Mouse (Mus musculus) G1E (cell line): ENCODE measurements at regions not wholly inside any gene's neighbourhood (a gene's known extent, or its start where the extent isn't known, plus 50 kb on each side); places are given as distances from the start of the nearest gene placed in this dataset.

ENCODE experiments used
- CTCF ChIP-seq: IDR thresholded peaks from 2 replicates; pipeline ENCODE4 v1.5.1; 2012; ENCODE audit warnings: low read depth, low read length, inconsistent platforms, mixed read lengths
- GATA1 ChIP-seq: IDR thresholded peaks from 2 replicates; pipeline ENCODE4 v1.6.1; 2012; ENCODE audit warnings: borderline replicate concordance, low read length, inconsistent platforms, mixed read lengths
- TAL1 ChIP-seq: conservative IDR thresholded peaks from 2 replicates; pipeline ENCODE4 v1.6.1; 2012; ENCODE audit warnings: low read depth, low read length, inconsistent platforms, mixed read lengths

GRCm38 (mm10) chr8:115411756-115412155 lies 295.8 kb downstream of the Maf start:
- TF ChIP-seq CTCF (no peak), GATA1 (no peak), TAL1 (no peak)
